Mouse (Mus musculus) limb, embryonic 13.5 days (tissue): ENCODE results near the gene Ak9. TPM values are rescaled to one million over a fixed set of nuclear protein-coding genes. Genes with fewer than 3 reads are reported as not detected.

ENCODE experiments used
- ATAC-seq: fragments of 200-750 bp; cut with Nextera tagmentation; 2 replicates; pipeline ENCODE4 v1.8.0; 2017; ENCODE audit warnings: low read depth, moderate number of reproducible peaks, moderate TSS enrichment; ENCODE audit not compliant: low FRiP score
- H3K27ac ChIP-seq: fragments of 300-500 bp; sonication (generic); 2 replicates; pipeline ENCODE4 v1.5.1; 2015; ENCODE audit warnings: inconsistent platforms, mild to moderate bottlenecking, moderate library complexity
- H3K27me3 ChIP-seq: fragments of 300-500 bp; sonication (generic); 2 replicates; pipeline ENCODE4 v1.6.1; 2015; ENCODE audit warnings: mild to moderate bottlenecking, inconsistent platforms
- H3K36me3 ChIP-seq: fragments of 300-500 bp; sonication (generic); 2 replicates; pipeline ENCODE4 v1.6.1; 2015; ENCODE audit warnings: inconsistent platforms, mild to moderate bottlenecking, moderate library complexity
- H3K4me1 ChIP-seq: fragments of 300-500 bp; sonication (generic); 2 replicates; pipeline ENCODE4 v1.6.1; 2015; ENCODE audit warnings: inconsistent platforms
- H3K4me2 ChIP-seq: fragments of 300-500 bp; sonication (generic); replicated peaks from 2 replicates; pipeline ENCODE4 v1.6.1; 2015; ENCODE audit warnings: inconsistent platforms, mild to moderate bottlenecking, moderate library complexity
- H3K4me3 ChIP-seq: fragments of 300-500 bp; sonication (generic); 2 replicates; pipeline ENCODE4 v1.5.1; 2015; ENCODE audit warnings: moderate library complexity, mild to moderate bottlenecking, inconsistent platforms
- H3K9ac ChIP-seq: fragments of 300-500 bp; sonication (generic); 2 replicates; pipeline ENCODE4 v1.6.1; 2015; ENCODE audit warnings: mild to moderate bottlenecking, inconsistent platforms
- H3K9me3 ChIP-seq: fragments of 300-500 bp; sonication (generic); 2 replicates; pipeline ENCODE4 v1.6.1; 2016; ENCODE audit warnings: inconsistent platforms
- WGBS: fragments of 180-500 bp; shearing (Covaris S2); methylation state at CpG from one replicate; pipeline ENCODE4 v1.1.7; 2015; 5-methylcytosine and 5-hydroxymethylcytosine counted together
- polyA plus RNA-seq: library from polyadenylated mRNA; unstranded; fragments of >200 nt; fragmentation: Nextera tagmentation; extraction: Ambion mirVana; gene quantifications from 2 replicates; pipeline ENCODE4 v1.2.1, GENCODE M21; 2015

The Ak9 gene
- polyA plus RNA-seq, 1 experiment from 2014 or later: not detected

DNA sequence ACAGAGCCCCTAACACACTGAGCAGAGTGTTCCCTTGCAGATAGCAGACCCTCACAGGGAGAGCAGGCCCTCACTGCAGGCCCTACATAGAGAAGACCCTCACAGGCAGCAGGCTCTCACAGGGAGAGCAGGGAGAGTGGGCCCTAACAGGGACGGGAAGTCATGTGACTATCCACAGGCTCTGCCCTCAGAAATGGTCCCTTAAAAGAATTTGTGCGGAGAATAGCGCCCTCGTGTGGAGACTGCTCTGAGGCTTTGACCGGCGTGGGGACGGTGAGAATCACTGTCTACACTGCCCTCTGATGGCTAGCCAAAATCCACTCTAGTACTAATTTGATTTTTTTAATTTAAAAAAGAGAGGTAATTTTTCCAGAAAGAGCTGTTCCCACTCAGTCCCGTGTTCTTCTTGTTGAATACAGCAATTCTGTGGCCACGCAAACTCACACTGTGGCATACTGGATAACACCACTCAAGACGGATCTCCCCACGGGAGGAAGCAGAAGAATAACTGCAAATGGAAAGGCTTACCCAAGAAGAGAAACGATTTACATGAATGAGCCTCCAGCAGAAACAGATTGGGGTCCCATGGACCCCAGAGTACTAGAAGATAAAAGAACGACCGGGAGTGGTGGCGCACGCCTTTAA, 14.9 kb upstream of the Ak9 start:
- 37% methylated on average over 16 of the region's 16 CpGs for WGBS

GRCm38 (mm10) chr10:41291021-41291420, 12.8 kb upstream of the Ak9 start:
- no peak for ATAC-seq
- no peak overlapping the region for H3K27ac ChIP-seq
- peaks cover 20% of the 10 kb centered on the region for H3K4me1 ChIP-seq
- 74% methylated on average over 2 of the region's 2 CpGs for WGBS
- no peak overlapping the region for H3K4me3 ChIP-seq
- H3K36me3 ChIP-seq: no peaks in the 10 kb centered on the region
- no peaks in the 10 kb centered on the region for H3K9me3 ChIP-seq
- H3K27me3 ChIP-seq: no peaks in the 10 kb centered on the region
- no peak overlapping the region for H3K4me2 ChIP-seq
- no peak overlapping the region for H3K9ac ChIP-seq

More for the DNA sequence above, 14.9 kb upstream of the Ak9 start:
- no peak overlapping the region for H3K4me3 ChIP-seq
- peaks cover 18% of the 10 kb centered on the region for H3K4me1 ChIP-seq
- H3K9me3 ChIP-seq: no peaks in the 10 kb centered on the region
- no peak overlapping the region for H3K4me2 ChIP-seq
- no peaks in the 10 kb centered on the region for H3K27me3 ChIP-seq
- H3K27ac ChIP-seq: no peak overlapping the region
- peak overlapping the region; percentile 53; the same call in 1 of the 2 replicates for H3K9ac ChIP-seq
- H3K36me3 ChIP-seq: peaks cover 5% of the 10 kb centered on the region
- peak; percentile 84 for ATAC-seq

DNA sequence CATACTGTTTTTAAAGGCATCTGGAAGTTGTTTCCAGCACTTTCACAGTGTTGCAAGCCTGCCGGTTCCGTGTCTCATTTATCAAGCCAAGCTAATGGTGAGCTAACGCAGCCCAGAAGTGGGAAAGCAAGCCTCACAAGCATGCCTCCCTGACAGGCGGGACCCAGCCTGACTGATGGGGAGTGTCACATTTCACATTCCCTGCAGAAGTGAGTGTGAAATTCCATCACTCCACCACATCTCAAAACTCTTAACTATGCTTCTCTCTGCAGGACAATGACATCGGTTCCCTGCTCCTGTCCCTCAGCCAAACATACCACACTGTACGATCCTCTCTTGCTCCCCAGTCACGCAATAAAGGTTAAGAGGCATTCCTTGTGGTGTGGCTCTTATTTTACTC, 10.8 kb upstream of the Ak9 start:
- Histone ChIP-seq H3K4me3 (peak overlapping the region; percentile 4; the same call in 1 of the 2 replicates), H3K4me2 (peak overlapping the region; percentile 52), H3K27ac (peak overlapping the region; percentile 79), H3K36me3 (no peaks in the 10 kb centered on the region), H3K9me3 (no peaks in the 10 kb centered on the region), H3K27me3 (no peaks in the 10 kb centered on the region), H3K9ac (peak overlapping the region; percentile 19; the same call in 1 of the 2 replicates), H3K4me1 (peaks cover 20% of the 10 kb centered on the region)
- WGBS: 2% methylated on average over 7 of the region's 7 CpGs
- peak; percentile 88 for ATAC-seq

DNA sequence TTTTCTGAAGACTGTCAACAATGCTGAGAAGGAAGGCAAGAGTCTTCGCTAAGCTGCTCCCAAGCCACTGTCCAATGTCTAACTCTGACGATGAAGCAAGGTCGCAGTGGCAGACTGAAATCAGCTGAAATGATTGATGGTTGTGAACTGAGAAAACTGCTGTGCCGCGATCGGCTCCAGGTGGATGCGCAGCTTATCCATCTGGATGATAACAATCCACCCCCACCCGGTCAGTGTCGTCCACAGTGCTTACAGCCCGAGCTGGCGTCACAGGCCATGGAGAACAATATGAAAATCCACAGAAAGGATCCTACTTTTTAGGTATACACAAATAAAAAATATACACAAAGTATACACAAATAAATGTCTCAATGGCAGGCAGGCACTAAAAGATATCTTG, 9.0 kb upstream of the Ak9 start:
- H3K9ac ChIP-seq: no peak overlapping the region
- no peak overlapping the region for H3K4me3 ChIP-seq
- no peaks in the 10 kb centered on the region for H3K27me3 ChIP-seq
- no peak overlapping the region for H3K4me2 ChIP-seq
- H3K4me1 ChIP-seq: peaks cover 20% of the 10 kb centered on the region
- no peaks in the 10 kb centered on the region for H3K36me3 ChIP-seq
- H3K27ac ChIP-seq: no peak overlapping the region
- 71% methylated on average over 11 of the region's 11 CpGs for WGBS
- no peak for ATAC-seq
- H3K9me3 ChIP-seq: no peaks in the 10 kb centered on the region

GRCm38 (mm10) chr10:41295145-41295544, 8.6 kb upstream of the Ak9 start:
- Histone ChIP-seq H3K9ac (no peak overlapping the region), H3K4me3 (no peak overlapping the region), H3K9me3 (no peaks in the 10 kb centered on the region), H3K27me3 (no peaks in the 10 kb centered on the region), H3K27ac (no peak overlapping the region), H3K4me2 (no peak overlapping the region), H3K4me1 (peaks cover 20% of the 10 kb centered on the region), H3K36me3 (no peaks in the 10 kb centered on the region)
- ATAC-seq: no peak
- 51% methylated on average over 7 of the region's 7 CpGs for WGBS

DNA sequence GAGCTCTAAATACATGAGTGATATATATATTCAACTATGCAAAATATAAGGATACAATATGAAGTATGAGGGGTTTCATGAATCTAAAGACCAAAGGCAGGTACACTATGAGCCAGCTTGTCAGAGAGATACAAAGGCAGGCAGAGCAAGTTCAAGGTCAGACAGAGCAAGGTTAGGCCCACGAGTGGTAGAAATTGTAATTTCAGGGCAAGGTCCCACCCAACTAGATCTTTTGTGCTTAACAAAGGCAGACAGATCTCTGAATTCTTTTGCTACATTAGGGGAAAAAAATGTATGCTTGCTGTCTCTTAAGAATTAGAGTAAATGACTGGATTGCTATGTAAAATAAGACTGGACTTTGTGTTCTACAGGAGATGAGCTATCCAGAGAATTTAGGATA, 3.6 kb upstream of the Ak9 start:
- no peak overlapping the region for H3K27ac ChIP-seq
- WGBS: 57% methylated on average over 1 of the region's 1 CpGs

GRCm38 (mm10) chr10:41302689-41303431, 920 bp upstream of the Ak9 start, which contains the start of gene Fig4:
Fig4 (minus strand) TSS chr10:41303260.
- no peaks in the 10 kb centered on the region for H3K27me3 ChIP-seq
- peak within 1 kb of the TSS; percentile 90 for H3K4me2 ChIP-seq
- H3K9me3 ChIP-seq: no peaks in the 10 kb centered on the region
- peaks cover 8% of the 10 kb centered on the region for H3K4me1 ChIP-seq
- H3K9ac ChIP-seq: peak within 1 kb of the TSS; percentile 75
- no peaks in the 10 kb centered on the region for H3K36me3 ChIP-seq
- peak within 1 kb of the TSS; percentile 49; the same call in 1 of the 2 replicates for H3K27ac ChIP-seq
- WGBS: under 1% methylated on average over 38 of the region's 38 CpGs
- peak; percentile 92 for ATAC-seq
- peak within 1 kb of the TSS; percentile 86 for H3K4me3 ChIP-seq

More for the DNA sequence above, 3.6 kb upstream of the Ak9 start:
- H3K9me3 ChIP-seq: no peaks in the 10 kb centered on the region
- no peak overlapping the region for H3K9ac ChIP-seq
- no peaks in the 10 kb centered on the region for H3K27me3 ChIP-seq
- H3K4me3 ChIP-seq: no peak overlapping the region
- no peak for ATAC-seq
- H3K4me2 ChIP-seq: no peak overlapping the region
- peaks cover 8% of the 10 kb centered on the region for H3K4me1 ChIP-seq
- H3K36me3 ChIP-seq: no peaks in the 10 kb centered on the region

DNA sequence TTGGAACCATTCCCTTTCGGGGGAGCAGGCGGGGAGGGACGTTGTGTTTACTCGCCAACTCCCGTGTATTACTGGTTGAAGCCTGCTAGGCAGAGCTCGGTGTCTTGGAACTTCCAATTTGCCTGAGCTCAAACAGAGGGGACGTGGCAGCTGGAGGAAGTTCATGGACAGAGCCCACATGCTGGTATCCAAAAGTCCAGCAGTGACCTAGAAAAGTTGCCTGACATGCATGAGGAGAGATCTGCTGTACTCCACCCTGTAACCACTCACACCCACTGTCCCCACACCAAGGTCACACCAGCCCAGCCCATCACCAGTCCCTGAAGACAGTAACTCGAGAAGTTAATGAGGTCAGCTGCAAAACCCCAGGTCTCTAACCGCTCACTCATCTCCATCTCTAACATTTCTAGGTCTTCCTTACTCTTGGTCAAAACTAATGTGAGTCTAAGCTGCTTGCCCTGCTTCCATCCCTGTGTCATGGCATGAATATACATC, 1.2 kb downstream of the Ak9 start:
- Histone ChIP-seq H3K4me3 (no peak overlapping the region), H3K27me3 (no peaks in the 10 kb centered on the region), H3K9me3 (no peaks in the 10 kb centered on the region), H3K27ac (no peak overlapping the region), H3K4me2 (no peak overlapping the region), H3K4me1 (peaks cover 8% of the 10 kb centered on the region), H3K9ac (no peak overlapping the region), H3K36me3 (no peaks in the 10 kb centered on the region)
- WGBS: 72% methylated on average over 9 of the region's 9 CpGs
- no peak for ATAC-seq

DNA sequence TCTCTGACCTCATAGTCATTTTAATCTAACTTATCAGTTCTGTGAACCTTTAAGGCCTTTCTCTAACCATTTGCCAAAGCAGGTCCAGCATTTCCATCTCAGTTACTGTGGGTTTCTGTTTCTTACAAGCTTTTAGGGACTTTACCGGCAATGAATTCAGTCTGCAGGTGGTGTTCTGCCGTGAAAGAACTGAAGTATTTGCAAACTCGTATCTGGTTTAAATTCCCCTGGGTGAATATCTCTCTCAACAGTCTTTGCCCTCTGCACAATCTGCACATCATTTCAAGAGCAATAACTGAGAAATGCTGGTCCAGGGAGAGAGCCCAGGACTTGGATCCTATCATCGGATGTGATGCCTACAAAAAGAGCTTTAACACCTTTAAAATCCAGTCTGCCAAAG, 4.4 kb downstream of the Ak9 start:
- 74% methylated on average over 4 of the region's 4 CpGs for WGBS
- no peaks in the 10 kb centered on the region for H3K27me3 ChIP-seq
- no peak overlapping the region for H3K4me3 ChIP-seq
- no peaks in the 10 kb centered on the region for H3K36me3 ChIP-seq
- no peaks in the 10 kb centered on the region for H3K4me1 ChIP-seq
- no peak overlapping the region for H3K27ac ChIP-seq
- H3K4me2 ChIP-seq: no peak overlapping the region
- no peaks in the 10 kb centered on the region for H3K9me3 ChIP-seq
- H3K9ac ChIP-seq: no peak overlapping the region
- ATAC-seq: no peak

GRCm38 (mm10) chr10:41315866-41316265, 12.1 kb downstream of the Ak9 start:
- H3K4me1 ChIP-seq: no peaks in the 10 kb centered on the region
- no peaks in the 10 kb centered on the region for H3K9me3 ChIP-seq
- no peak for ATAC-seq
- H3K9ac ChIP-seq: no peak overlapping the region
- H3K27ac ChIP-seq: no peak overlapping the region
- 77% methylated on average over 3 of the region's 3 CpGs for WGBS
- H3K4me3 ChIP-seq: no peak overlapping the region
- no peak overlapping the region for H3K4me2 ChIP-seq
- H3K27me3 ChIP-seq: no peaks in the 10 kb centered on the region
- no peaks in the 10 kb centered on the region for H3K36me3 ChIP-seq

DNA sequence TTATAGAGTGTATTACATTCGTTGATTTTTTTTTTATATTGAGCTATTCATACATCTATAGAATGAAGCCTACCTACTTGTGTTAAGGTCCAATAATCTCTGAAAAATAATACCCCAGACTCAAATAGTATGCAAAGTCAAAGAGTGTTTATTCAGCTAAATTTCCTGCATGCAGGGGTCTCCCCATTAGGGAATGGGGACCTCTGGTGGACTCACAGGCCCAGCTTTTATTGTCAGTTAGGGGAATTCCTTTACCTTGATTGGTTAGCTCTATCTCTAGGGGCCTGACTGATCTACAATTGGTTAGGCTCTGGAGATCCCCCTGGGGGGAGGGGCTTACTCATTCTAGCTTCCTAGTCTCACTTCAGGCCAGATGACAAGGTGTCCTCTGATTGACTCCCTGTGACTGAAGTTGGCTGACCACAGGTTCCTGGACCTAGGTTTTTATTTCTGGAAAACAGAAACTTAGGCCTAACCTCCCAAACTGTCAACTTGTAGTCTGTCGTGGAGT, 28.8 kb downstream of the Ak9 start:
- 81% methylated on average over 2 of the region's 2 CpGs for WGBS
- ATAC-seq: no peak
- no peak overlapping the region for H3K4me3 ChIP-seq

DNA sequence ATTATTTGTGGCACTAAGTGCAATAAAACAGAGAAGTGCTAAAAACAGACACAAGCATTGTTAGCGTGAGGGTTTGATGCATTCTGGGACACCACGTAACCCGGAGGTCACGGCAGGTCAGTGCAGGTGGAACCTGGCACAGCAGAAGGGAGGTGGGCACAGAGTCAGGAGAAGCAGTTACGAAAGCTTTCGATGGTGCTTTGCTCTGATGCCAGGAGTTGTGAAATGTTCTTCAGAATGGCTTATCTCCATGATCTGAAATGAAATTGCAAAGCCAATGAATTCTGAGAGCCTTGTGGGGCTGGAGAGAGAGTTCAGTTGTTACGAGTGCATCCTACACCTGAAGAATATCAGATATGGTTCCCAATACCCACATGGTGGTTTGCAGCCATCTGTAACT, 37.6 kb downstream of the Ak9 start:
- no peaks in the 10 kb centered on the region for H3K4me1 ChIP-seq
- no peaks in the 10 kb centered on the region for H3K27me3 ChIP-seq
- H3K4me3 ChIP-seq: no peak overlapping the region
- no peak for ATAC-seq
- no peaks in the 10 kb centered on the region for H3K36me3 ChIP-seq
- H3K27ac ChIP-seq: no peak overlapping the region
- WGBS: 80% methylated on average over 7 of the region's 7 CpGs
- H3K9ac ChIP-seq: no peak overlapping the region
- no peak overlapping the region for H3K4me2 ChIP-seq
- no peaks in the 10 kb centered on the region for H3K9me3 ChIP-seq

More for the DNA sequence above, 28.8 kb downstream of the Ak9 start:
- Histone ChIP-seq H3K9me3 (no peaks in the 10 kb centered on the region), H3K27me3 (no peaks in the 10 kb centered on the region), H3K4me1 (no peaks in the 10 kb centered on the region), H3K36me3 (no peaks in the 10 kb centered on the region), H3K4me2 (no peak overlapping the region), H3K9ac (no peak overlapping the region), H3K27ac (no peak overlapping the region)
